Mouse (Mus musculus) 3T3-L1 (cell line): ENCODE measurements at regions not wholly inside any gene's neighbourhood (a gene's known extent, or its start where the extent isn't known, plus 50 kb on each side); places are given as distances from the start of the nearest gene placed in this dataset.

Experiments
- DNase-seq: peaks from one replicate; pipeline ENCODE4 v3.0.0-alpha.2; 2015; ENCODE audit warnings: low read depth, low spot score

GRCm38 (mm10) chr3:82781464-82781863 is 94.8 kb downstream of the Rbm46 start:
- no peak for DNase-seq

- no peak for DNase-seq
Observed at GRCm38 (mm10) chr3:82770512-82771270, 105.6 kb downstream of the Rbm46 start.

- no peak for DNase-seq
Observed at GRCm38 (mm10) chr3:82767484-82767883, 108.8 kb downstream of the Rbm46 start.

- DNase-seq: no peak
Observed at GRCm38 (mm10) chr3:82759946-82760345, 116.3 kb downstream of the Rbm46 start.

- DNase-seq: no peak
Observed at GRCm38 (mm10) chr3:82758967-82759366, 117.3 kb downstream of the Rbm46 start.

- DNase-seq: peak; percentile 59
Observed at GRCm38 (mm10) chr3:82725546-82725945, 150.7 kb downstream of the Rbm46 start.

GRCm38 (mm10) chr3:82707628-82708027 is 159.7 kb upstream of the Npy2r start:
- peak; percentile 23 for DNase-seq

GRCm38 (mm10) chr3:82692131-82692530 is 144.2 kb upstream of the Npy2r start:
- DNase-seq: peak; percentile 6

GRCm38 (mm10) chr3:82656159-82656874 is 108.4 kb upstream of the Npy2r start:
- no peak for DNase-seq

GRCm38 (mm10) chr3:82652346-82652745 is 104.5 kb upstream of the Npy2r start:
- DNase-seq: no peak

GRCm38 (mm10) chr3:82640052-82640451 is 92.2 kb upstream of the Npy2r start:
- DNase-seq: no peak

- DNase-seq: no peak
Observed at GRCm38 (mm10) chr3:82636666-82637065, 88.8 kb upstream of the Npy2r start.

GRCm38 (mm10) chr3:82620418-82621003 is 72.6 kb upstream of the Npy2r start:
- no peak for DNase-seq

- no peak for DNase-seq
Observed at GRCm38 (mm10) chr3:82619371-82619770, 71.5 kb upstream of the Npy2r start.

GRCm38 (mm10) chr3:82601880-82602279 is 54.0 kb upstream of the Npy2r start:
- DNase-seq: no peak

- peak; percentile 1 for DNase-seq
Observed at GRCm38 (mm10) chr3:82598656-82599055, 50.8 kb upstream of the Npy2r start.
